Mouse (Mus musculus) heart, embryonic 16.5 days (tissue): ENCODE measurements at regions not wholly inside any gene's neighbourhood (a gene's known extent, or its start where the extent isn't known, plus 50 kb on each side); places are given as distances from the start of the nearest gene placed in this dataset.

Experiments used
- ATAC-seq: fragments of 200-750 bp; cut with Nextera tagmentation; replicated peaks from 2 replicates; pipeline ENCODE4 v1.8.0; 2017; ENCODE audit warnings: moderate number of reproducible peaks; ENCODE audit not compliant: insufficient read depth, low FRiP score; ENCODE audit errors: extremely low read depth
- H3K27ac ChIP-seq: fragments of 300-500 bp; sonication (generic); 2 replicates; pipeline ENCODE4 v1.5.1; 2014; ENCODE audit warnings: mild to moderate bottlenecking, low read length, control low read depth, moderate library complexity
- H3K27me3 ChIP-seq: fragments of 300-500 bp; sonication (generic); 2 replicates; pipeline ENCODE4 v1.6.1; 2014; ENCODE audit warnings: low read length, mixed read lengths; ENCODE audit not compliant: control insufficient read depth, insufficient read depth
- H3K36me3 ChIP-seq: fragments of 300-500 bp; sonication (generic); 2 replicates; pipeline ENCODE4 v1.6.1; 2014; ENCODE audit not compliant: control insufficient read depth, insufficient read depth
- H3K4me1 ChIP-seq: fragments of 300-500 bp; sonication (generic); 2 replicates; pipeline ENCODE4 v1.6.1; 2014; ENCODE audit warnings: low read length, mixed read lengths; ENCODE audit not compliant: control insufficient read depth, insufficient read depth
- H3K4me2 ChIP-seq: fragments of 300-500 bp; sonication (generic); 2 replicates; pipeline ENCODE4 v1.6.1; 2014; ENCODE audit warnings: low read depth, mild to moderate bottlenecking, control low read depth, low read length
- H3K4me3 ChIP-seq: fragments of 300-500 bp; sonication (generic); 2 replicates; pipeline ENCODE4 v1.5.1; 2014; ENCODE audit warnings: mild to moderate bottlenecking, control low read depth, low read length
- H3K9ac ChIP-seq: fragments of 300-500 bp; sonication (generic); 2 replicates; pipeline ENCODE4 v1.6.1; 2014; ENCODE audit warnings: low read length, control low read depth
- H3K9me3 ChIP-seq: fragments of 300-500 bp; sonication (generic); replicated peaks from 2 replicates; pipeline ENCODE4 v1.6.1; 2016; ENCODE audit warnings: low read length; ENCODE audit not compliant: control insufficient read depth
- WGBS: fragments of 180-500 bp; shearing (Covaris S2); extraction: QIAGEN DNeasy Blood & Tissue Kit; methylation state at CpG from one replicate; pipeline ENCODE4 v1.1.7; 2014; 5-methylcytosine and 5-hydroxymethylcytosine counted together

DNA sequence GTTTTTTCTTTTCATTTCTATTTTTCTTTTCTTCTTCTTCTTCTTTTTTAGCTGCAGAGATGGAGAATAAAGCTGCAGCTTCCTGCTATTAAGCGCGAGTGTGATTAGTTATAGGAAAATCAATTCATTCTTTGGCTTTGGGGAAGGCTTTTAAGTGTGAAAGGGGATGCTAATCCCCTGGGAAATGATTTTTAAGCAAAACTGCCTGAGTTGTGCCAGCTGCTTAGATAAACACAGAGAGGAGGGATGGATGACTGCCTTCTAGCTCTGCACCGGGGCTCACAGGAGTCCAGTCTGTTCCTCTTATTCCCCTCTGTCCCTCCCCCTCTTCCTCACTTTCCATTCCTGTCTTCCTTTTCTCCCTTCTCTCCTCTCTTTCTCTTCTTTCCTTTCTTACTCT is 306.8 kb upstream of the Rbfox1 start:
- Histone ChIP-seq H3K9me3 (no peaks in the 10 kb centered on the region), H3K4me3 (no peak overlapping the region), H3K4me2 (no peak overlapping the region), H3K27ac (no peak overlapping the region), H3K36me3 (no peaks in the 10 kb centered on the region), H3K27me3 (no peaks in the 10 kb centered on the region), H3K9ac (no peak overlapping the region), H3K4me1 (no peaks in the 10 kb centered on the region)
- 66% methylated on average over 3 of the region's 3 CpGs for WGBS
- ATAC-seq: no peak

DNA sequence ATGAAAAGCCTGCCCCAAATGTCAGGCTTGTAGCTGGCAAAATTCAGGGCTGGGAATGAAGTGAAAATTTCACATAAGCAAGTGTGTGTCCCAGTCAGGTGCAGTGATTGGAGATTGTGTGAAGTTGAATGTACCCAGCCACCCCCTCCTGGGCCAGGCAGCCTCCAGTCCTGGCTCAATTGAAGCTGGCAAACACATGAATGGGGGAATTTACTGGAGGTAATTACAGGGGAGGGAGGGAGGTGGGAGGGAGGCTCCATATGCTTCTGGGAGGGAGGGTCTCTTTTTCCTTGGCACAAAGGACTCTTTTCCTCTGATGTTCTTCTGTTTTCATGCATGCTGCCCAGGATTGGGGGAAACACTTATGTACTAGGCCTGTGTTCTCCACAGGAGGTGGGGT is 312.4 kb upstream of the Rbfox1 start:
- H3K9ac ChIP-seq: no peak overlapping the region
- H3K4me3 ChIP-seq: no peak overlapping the region
- no peaks in the 10 kb centered on the region for H3K27me3 ChIP-seq
- ATAC-seq: no peak
- H3K27ac ChIP-seq: no peak overlapping the region
- H3K9me3 ChIP-seq: no peaks in the 10 kb centered on the region
- H3K4me1 ChIP-seq: no peaks in the 10 kb centered on the region
- H3K4me2 ChIP-seq: no peak overlapping the region
- H3K36me3 ChIP-seq: no peaks in the 10 kb centered on the region

GRCm38 (mm10) chr16:5570619-5571018 is 314.5 kb upstream of the Rbfox1 start:
- H3K27ac ChIP-seq: no peak overlapping the region
- WGBS: 76% methylated on average over 4 of the region's 4 CpGs
- H3K9me3 ChIP-seq: no peaks in the 10 kb centered on the region
- no peaks in the 10 kb centered on the region for H3K36me3 ChIP-seq
- H3K4me2 ChIP-seq: no peak overlapping the region
- no peak for ATAC-seq
- H3K27me3 ChIP-seq: no peaks in the 10 kb centered on the region
- no peak overlapping the region for H3K4me3 ChIP-seq
- no peak overlapping the region for H3K9ac ChIP-seq
- H3K4me1 ChIP-seq: no peaks in the 10 kb centered on the region

GRCm38 (mm10) chr16:5569101-5569500 is 313.3 kb upstream of the Eef2kmt start:
- Histone ChIP-seq H3K4me3 (no peak overlapping the region), H3K9me3 (no peaks in the 10 kb centered on the region), H3K36me3 (no peaks in the 10 kb centered on the region), H3K27ac (no peak overlapping the region), H3K9ac (no peak overlapping the region), H3K4me2 (no peak overlapping the region), H3K27me3 (no peaks in the 10 kb centered on the region), H3K4me1 (no peaks in the 10 kb centered on the region)
- no peak for ATAC-seq
- 76% methylated on average over 10 of the region's 10 CpGs for WGBS

GRCm38 (mm10) chr16:5549026-5549425 is 293.2 kb upstream of the Eef2kmt start:
- no peaks in the 10 kb centered on the region for H3K36me3 ChIP-seq
- no peak overlapping the region for H3K9ac ChIP-seq
- no peak overlapping the region for H3K4me3 ChIP-seq
- no peaks in the 10 kb centered on the region for H3K9me3 ChIP-seq
- no peak overlapping the region for H3K4me2 ChIP-seq
- 54% methylated on average over 6 of the region's 6 CpGs for WGBS
- H3K27me3 ChIP-seq: no peaks in the 10 kb centered on the region
- no peaks in the 10 kb centered on the region for H3K4me1 ChIP-seq
- H3K27ac ChIP-seq: no peak overlapping the region
- ATAC-seq: no peak

DNA sequence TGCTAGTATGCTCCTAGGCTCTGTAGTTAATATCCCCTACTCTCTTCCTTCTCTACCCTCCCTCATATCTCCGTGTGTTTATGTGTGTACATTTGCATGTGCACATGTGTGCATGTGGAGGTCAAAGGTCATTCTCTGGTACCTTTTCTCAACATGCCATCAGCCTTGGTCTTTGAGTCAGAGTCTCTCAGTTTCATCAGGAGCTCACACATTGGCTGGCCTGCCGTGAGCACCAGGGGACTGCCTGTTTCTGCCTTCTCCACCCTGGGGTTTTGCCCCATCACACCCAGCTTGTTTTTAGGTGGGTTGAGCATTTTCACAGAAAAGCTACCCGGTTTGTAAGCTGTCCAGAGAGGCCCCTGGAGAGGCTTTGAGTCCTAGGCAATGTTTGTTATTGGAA is 292.8 kb upstream of the Eef2kmt start:
- Histone ChIP-seq H3K36me3 (no peaks in the 10 kb centered on the region), H3K4me2 (no peak overlapping the region), H3K9me3 (no peaks in the 10 kb centered on the region), H3K9ac (no peak overlapping the region), H3K27me3 (no peaks in the 10 kb centered on the region), H3K4me3 (no peak overlapping the region), H3K4me1 (no peaks in the 10 kb centered on the region), H3K27ac (no peak overlapping the region)
- ATAC-seq: no peak
- 63% methylated on average over 3 of the region's 3 CpGs for WGBS

GRCm38 (mm10) chr16:5546808-5547207 is 291.0 kb upstream of the Eef2kmt start:
- WGBS: 45% methylated on average over 4 of the region's 4 CpGs
- H3K9ac ChIP-seq: no peak overlapping the region

GRCm38 (mm10) chr16:5545801-5546200 is 290.0 kb upstream of the Eef2kmt start:
- Histone ChIP-seq H3K4me3 (no peak overlapping the region), H3K9me3 (no peaks in the 10 kb centered on the region), H3K4me1 (no peaks in the 10 kb centered on the region), H3K9ac (no peak overlapping the region), H3K27ac (no peak overlapping the region), H3K27me3 (no peaks in the 10 kb centered on the region), H3K36me3 (no peaks in the 10 kb centered on the region), H3K4me2 (no peak overlapping the region)
- ATAC-seq: no peak
- 60% methylated on average over 8 of the region's 8 CpGs for WGBS

More at GRCm38 (mm10) chr16:5546808-5547207, 291.0 kb upstream of the Eef2kmt start:
- no peaks in the 10 kb centered on the region for H3K27me3 ChIP-seq
- no peak overlapping the region for H3K4me3 ChIP-seq
- no peaks in the 10 kb centered on the region for H3K4me1 ChIP-seq
- H3K36me3 ChIP-seq: no peaks in the 10 kb centered on the region
- H3K27ac ChIP-seq: no peak overlapping the region
- H3K4me2 ChIP-seq: no peak overlapping the region
- no peaks in the 10 kb centered on the region for H3K9me3 ChIP-seq
- ATAC-seq: no peak

DNA sequence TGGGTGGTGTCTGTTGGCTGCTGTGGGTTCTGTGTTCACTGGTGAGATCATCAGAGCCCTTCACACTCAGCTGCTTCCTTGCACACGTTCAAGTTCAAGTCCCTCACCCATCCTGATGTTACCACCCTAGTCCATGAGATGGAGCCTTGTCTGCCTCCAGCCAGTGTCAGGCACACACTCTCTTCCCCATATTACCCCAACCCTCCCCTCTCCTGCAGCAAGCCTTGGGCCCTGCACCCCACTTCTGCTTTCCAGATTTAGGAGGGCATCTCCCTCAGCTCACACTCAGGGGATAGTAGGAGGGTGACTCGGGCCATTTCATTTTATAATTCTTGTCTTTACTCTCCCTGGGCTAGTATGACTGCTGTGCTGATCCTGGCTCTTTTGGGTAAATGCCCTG is 288.7 kb upstream of the Eef2kmt start:
- H3K9me3 ChIP-seq: no peaks in the 10 kb centered on the region

More for the DNA sequence above, 288.7 kb upstream of the Eef2kmt start:
- Histone ChIP-seq H3K9ac (no peak overlapping the region), H3K4me1 (no peaks in the 10 kb centered on the region), H3K4me3 (no peak overlapping the region), H3K27ac (no peak overlapping the region), H3K27me3 (no peaks in the 10 kb centered on the region), H3K4me2 (no peak overlapping the region), H3K36me3 (no peaks in the 10 kb centered on the region)
- no peak for ATAC-seq
- 60% methylated on average over 2 of the region's 2 CpGs for WGBS
